Mouse (Mus musculus) bone marrow, adult 2 months (tissue): Measurements from ENCODE around the gene Zc3h12d. TPM values are rescaled to one million over a fixed set of nuclear protein-coding genes. Genes with fewer than 3 reads are reported as not detected.
"Not testable (repeated sequence)": the region's sequence is repeated elsewhere in the genome, so short reads cannot be mapped to it uniquely, and the experiment has no call there.

ENCODE experiments used
- H3K27ac ChIP-seq: fragments of 200-500 bp; 2 replicates; pipeline ENCODE4 v1.5.1; 2012; ENCODE audit warnings: low read depth, mild to moderate bottlenecking, control low read depth, inconsistent platforms, low read length; ENCODE audit not compliant: control insufficient read depth, poor library complexity, insufficient read depth
- H3K4me1 ChIP-seq: fragments of 200-500 bp; 2 replicates; pipeline ENCODE4 v1.6.1; 2011; ENCODE audit warnings: low read length; ENCODE audit not compliant: control insufficient read depth, insufficient read depth
- H3K4me3 ChIP-seq: fragments of 200-500 bp; replicated peaks from 2 replicates; pipeline ENCODE3; 2011; ENCODE audit warnings: mild to moderate bottlenecking, low read depth, low read length, control low read depth; ENCODE audit not compliant: control insufficient read depth
- CTCF ChIP-seq: fragments of 200-500 bp; IDR thresholded peaks from 2 replicates; pipeline ENCODE4 v1.5.1; 2011; ENCODE audit warnings: low read length, control low read depth; ENCODE audit not compliant: control insufficient read depth, insufficient read depth
- POLR2A ChIP-seq: fragments of 200-500 bp; IDR thresholded peaks from 2 replicates; pipeline ENCODE4 v1.6.1; 2011; ENCODE audit warnings: low read depth, mild to moderate bottlenecking, control low read depth, low read length, borderline replicate concordance; ENCODE audit not compliant: control insufficient read depth
- WGBS: fragments of 180-500 bp; shearing (Covaris S2); methylation state at CpG from one replicate; pipeline ENCODE4 v1.1.7; 2018; 5-methylcytosine and 5-hydroxymethylcytosine counted together
- polyA plus RNA-seq: library from polyadenylated mRNA; stranded (reverse); fragments of >200 nt; gene quantifications from 2 replicates; pipeline ENCODE4 v1.2.4, GENCODE M21; 2011; ENCODE audit warnings: low replicate concordance; ENCODE audit not compliant: missing spikeins, insufficient read depth, insufficient read length

Zc3h12d gene
- polyA plus RNA-seq, 1 experiment, result 4.9 TPM

DNA sequence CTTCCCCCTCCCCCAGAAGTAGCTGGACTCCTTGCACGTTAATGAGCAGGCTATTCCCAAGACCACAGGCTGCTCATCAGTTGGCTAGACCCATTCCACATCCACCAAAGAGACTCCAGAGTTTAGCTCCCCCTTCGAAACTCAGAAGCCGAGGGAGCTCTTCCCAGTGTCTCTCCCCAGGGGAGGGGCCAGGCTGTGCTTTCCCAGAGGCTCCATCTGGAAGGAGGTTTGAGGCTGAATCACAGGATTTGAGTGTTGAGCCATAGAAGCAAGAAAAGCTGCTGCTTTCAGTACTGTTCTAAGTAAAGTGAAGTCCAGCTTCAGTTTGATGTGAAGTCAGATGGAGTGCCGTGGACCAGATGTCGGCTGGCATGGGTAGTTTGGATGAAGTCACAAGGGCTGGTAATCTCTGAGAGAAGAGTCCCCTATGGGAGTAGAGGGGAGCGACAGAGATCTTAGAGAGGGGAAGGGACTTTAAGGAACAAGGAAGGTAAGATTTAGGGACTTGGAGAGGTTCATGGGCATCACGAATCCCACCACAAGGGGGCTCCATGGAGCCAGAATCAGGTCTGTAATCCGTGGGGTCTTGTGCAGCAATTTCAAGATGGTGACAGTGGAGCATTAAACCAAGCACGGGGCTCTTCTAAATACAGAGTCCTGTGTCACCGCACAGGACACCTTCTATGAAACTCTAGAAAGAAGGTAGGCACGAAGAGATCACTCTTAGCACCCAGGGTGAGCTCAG is 38.5 kb downstream of the Zc3h12d start:
- Histone ChIP-seq H3K4me1 (no peaks in the 10 kb centered on the region), H3K4me3 (no peak overlapping the region), H3K27ac (no peak overlapping the region)
- no peak for TF ChIP-seq POLR2A
- TF ChIP-seq CTCF, result peak; percentile 60; the same call in 1 of the 2 replicates
- WGBS, result 60% methylated on average over 11 of the region's 11 CpGs

GRCm38 (mm10) chr10:7871381-7872020 is 39.2 kb downstream of the Zc3h12d start:
- H3K4me3 ChIP-seq, result no peak overlapping the region
- no peaks in the 10 kb centered on the region for H3K4me1 ChIP-seq
- 88% methylated on average over 5 of the region's 5 CpGs for WGBS
- no peak overlapping the region for H3K27ac ChIP-seq
- TF ChIP-seq POLR2A (no peak), CTCF (no peak)

DNA sequence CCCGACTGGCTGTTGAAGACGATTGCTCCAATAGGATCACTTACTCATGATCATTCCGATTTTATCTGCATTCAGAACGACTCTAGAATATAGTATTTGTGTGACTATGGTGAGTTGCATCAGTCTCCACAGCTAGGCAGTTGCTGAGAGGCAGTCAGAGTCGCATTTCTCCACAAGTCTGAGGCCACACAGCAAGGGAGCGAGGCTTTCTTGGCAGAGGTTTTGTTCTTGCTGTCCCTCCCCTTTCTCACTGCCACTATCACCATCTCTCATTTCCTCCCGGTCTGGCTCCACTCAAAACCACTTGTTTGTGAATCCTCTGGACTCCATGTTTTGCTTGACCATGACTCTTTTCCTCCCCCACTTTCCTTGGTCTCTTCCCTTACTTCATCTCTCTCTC is 41.9 kb downstream of the Zc3h12d start:
- WGBS, result 73% methylated on average over 7 of the region's 7 CpGs
- TF ChIP-seq CTCF, result no peak
- TF ChIP-seq POLR2A, result no peak
- no peaks in the 10 kb centered on the region for H3K4me1 ChIP-seq

DNA sequence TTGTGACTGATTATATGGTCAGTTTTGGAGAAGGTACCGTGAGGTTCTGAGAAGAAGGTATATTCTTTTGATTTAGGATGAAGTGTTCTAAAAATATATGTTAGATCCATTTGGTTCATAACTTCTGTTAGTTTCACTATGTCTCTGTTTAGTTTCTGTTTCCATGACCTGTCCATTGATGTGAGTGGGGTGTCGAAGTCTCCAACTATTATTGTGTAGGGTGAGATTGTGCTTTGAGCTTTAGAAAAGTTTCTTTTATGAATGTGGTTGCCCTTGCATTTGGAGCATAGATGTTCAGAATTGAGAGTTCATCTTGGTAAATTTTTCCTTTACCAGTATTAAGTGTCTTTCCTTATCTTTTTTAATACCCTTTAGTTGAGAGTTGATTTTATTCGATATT is 48.0 kb downstream of the Zc3h12d start:
- not testable (repeated sequence) for H3K4me3 ChIP-seq, H3K4me1 ChIP-seq, H3K27ac ChIP-seq
- 82% methylated on average over 3 of the region's 3 CpGs for WGBS

More for the DNA sequence above, 41.9 kb downstream of the Zc3h12d start:
- Histone ChIP-seq H3K4me3 (no peak overlapping the region), H3K27ac (no peak overlapping the region)

GRCm38 (mm10) chr10:7881971-7882370 is 49.7 kb downstream of the Zc3h12d start:
- Histone ChIP-seq H3K4me1 (no peaks in the 10 kb centered on the region), H3K27ac (no peak overlapping the region), H3K4me3 (no peak overlapping the region)
- TF ChIP-seq POLR2A (no peak), CTCF (no peak)
- WGBS, result 84% methylated on average over 3 of the region's 3 CpGs

- H3K27ac ChIP-seq, result no peak overlapping the region
- no peaks in the 10 kb centered on the region; the same call in 1 of the 2 replicates for H3K4me1 ChIP-seq
- TF ChIP-seq CTCF, result peak; percentile 100
- TF ChIP-seq POLR2A, result no peak
- WGBS, result 8% methylated on average over 5 of the region's 5 CpGs
- H3K4me3 ChIP-seq, result no peak overlapping the region
Observed at GRCm38 (mm10) chr10:7883524-7883923, 51.3 kb downstream of the Zc3h12d start.

DNA sequence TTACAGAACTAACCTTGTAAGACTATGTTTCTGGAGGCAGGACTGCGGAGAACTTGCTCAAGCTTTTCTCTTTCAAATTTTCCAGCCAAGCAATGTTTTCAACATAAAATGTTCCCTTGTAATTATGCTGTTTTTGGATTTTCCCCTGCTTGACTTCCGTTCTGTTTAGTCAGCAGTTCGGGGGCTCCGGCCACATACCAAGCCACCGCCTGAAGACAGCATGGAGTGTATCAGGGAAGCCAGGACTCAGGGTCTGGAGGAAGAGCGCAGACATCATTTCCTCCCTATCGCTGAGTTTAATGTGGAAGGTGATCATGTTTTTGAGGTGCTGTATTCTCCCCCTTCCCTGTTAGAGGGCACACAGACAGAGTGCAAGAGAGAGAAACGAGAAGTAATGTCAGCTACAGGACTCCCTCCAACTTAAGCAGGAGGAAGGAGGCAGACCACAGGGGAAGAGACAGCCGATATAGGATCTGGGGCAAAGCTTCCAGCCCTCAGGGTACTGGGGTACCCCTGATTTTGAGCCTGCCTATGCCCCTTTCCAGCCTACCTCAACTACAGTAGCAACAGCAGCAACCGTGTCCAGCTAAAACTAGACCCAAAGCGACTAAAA is 56.1 kb downstream of the Zc3h12d start:
- no peak overlapping the region for H3K27ac ChIP-seq
- H3K4me3 ChIP-seq, result no peak overlapping the region
- 20% methylated on average over 11 of the region's 11 CpGs for WGBS
- no peaks in the 10 kb centered on the region; the same call in 1 of the 2 replicates for H3K4me1 ChIP-seq
- TF ChIP-seq CTCF (no peak), POLR2A (no peak)
